Mouse (Mus musculus) cerebellum, postnatal 10 days (tissue): ENCODE data around the gene Cct8l1.

Experiments
- DNase-seq, 2 experiments: peaks; one replicate each; pipeline ENCODE4 v3.0.0; 2021; ENCODE audit warnings: mixed read lengths in 2 of 2

The Cct8l1 gene

GRCm38 (mm10) chr5:25530629-25531028 lies 14.8 kb downstream of the Cct8l1 start:
- DNase-seq, result no peak

DNA sequence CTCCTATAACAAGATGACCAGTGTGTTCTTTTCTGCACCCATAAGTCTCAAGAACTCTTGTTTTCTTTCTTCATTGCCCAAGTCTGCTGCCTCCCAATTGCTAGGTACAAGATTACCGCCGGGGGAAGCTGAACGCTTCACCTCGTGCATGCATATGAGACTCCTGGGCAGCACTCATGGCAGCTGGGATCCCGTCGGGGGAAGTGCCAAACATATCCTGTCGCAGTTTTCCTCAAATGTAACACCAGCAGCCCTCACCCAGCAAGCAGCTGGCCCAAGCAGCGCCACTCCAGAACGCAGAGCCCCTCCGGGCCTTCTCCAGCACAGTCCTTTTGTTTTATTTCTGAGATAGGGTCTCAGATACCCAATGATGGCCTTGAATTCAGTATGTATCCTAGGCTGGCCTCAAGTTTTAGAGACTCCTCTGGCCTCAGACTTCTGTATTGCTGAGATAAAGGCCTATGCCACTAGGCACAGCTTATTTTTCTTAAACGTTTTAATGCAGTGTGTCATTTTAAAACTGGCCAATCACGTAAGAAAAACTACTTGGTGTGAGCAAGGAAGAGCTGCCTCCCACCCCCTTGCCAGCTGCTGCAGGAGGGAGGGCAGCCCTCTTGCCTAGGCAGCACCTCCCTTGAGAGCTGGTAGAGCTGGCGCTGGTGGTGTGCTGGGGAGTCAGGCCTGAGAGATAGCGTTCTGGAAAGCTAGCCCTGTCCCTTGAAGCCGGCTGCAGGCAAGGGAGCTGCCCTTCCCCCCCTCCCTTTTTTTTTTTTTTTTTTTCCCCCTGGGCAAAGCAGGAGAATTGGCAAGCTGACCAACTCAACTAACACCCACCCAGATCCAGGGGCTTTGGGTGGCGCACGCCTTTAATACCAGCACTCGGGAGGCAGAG lies 16.6 kb downstream of the Cct8l1 start:
- peak; percentile 33 for DNase-seq

- no peak for DNase-seq
Measured at GRCm38 (mm10) chr5:25533298-25533697, 17.4 kb downstream of the Cct8l1 start.

GRCm38 (mm10) chr5:25535566-25535965 lies 19.7 kb downstream of the Cct8l1 start:
- DNase-seq, result no peak

DNA sequence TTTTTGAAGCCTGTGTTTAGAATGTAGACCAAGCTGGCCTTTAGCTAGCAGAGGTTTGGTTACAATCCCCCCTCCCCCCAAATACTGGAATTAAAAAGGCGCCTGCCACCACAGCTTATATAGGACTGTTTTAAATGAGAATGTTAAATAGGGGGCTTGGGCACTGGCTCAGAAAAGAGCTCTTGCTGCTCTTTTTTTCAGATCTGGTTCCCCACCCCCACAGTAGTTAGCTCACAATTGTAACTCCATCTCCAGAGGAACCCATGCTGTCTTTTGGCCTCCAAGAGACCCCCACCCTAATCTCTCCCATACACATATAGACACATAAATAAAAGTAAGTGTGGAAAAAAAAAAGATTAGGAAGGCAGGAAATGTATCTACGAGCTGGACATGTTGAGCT lies 20.6 kb downstream of the Cct8l1 start:
- no peak for DNase-seq

GRCm38 (mm10) chr5:25536921-25537409 lies 21.1 kb downstream of the Cct8l1 start:
- DNase-seq, result no peak

DNA sequence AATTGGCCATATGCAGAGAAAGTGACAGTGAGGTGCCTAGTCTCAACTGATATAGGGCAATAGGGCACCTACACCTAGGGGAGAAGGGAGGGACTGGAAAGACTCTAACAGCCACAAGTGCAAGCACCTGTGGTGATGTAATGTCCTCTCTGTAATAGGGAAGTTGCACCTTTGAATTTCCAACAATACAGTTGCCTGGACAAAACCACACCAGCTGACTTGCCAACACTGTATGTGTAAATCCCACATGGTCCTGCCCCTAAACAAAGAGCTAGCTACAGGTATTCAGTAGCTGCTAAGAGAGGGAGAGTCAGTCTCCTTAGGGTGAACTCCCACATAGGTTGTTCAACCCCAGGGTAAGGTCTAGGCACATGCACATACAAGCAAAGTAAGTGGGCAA lies 24.5 kb downstream of the Cct8l1 start:
- DNase-seq, result no peak

- DNase-seq, result no peak
Measured at GRCm38 (mm10) chr5:25540921-25541320, 25.1 kb downstream of the Cct8l1 start.

DNA sequence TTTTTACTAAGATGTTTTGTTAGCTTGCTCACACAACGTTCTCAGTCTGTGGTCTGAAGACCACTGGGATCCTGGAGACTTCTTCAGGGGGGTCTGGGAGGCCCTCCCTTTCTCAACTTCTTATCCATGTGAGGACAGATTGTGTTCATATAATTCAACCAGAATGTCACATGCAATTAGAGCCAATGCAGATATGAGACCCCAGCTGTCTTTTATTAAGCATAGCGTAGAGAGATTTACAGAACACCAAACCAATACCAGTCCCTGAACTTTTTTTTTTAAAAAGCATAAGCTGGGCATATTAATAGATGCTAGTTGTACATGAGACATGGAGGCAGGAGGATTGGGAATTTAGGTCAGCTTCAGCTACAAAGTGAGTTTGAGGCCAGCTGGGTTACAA lies 25.8 kb downstream of the Cct8l1 start:
- DNase-seq, result no peak

- DNase-seq, result peak; percentile 71 to 82
Measured at GRCm38 (mm10) chr5:25544061-25544460, 28.2 kb downstream of the Cct8l1 start.

DNA sequence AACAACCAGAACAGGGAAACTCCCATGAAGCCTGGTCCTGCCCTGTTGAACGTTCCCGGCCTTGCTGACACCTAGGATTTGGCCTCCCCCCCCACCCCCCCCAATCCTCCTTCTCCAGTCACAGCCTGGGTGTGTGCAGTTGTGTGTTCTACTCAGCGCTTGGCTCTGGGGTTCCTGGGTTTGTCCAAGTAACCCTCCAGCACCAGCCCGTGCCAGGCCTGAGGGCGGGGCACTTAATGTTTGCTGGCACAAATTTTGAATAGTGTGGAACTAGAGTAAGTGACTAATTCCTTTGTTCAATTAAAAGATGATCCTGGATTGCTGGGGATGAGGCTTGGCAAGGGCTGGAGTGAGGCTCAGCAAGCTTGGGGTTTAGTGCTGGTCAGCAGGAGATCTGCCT lies 28.7 kb downstream of the Cct8l1 start:
- peak; percentile 35 to 62 for DNase-seq

- no peak for DNase-seq
Measured at GRCm38 (mm10) chr5:25546912-25547311, 31.0 kb downstream of the Cct8l1 start.

DNA sequence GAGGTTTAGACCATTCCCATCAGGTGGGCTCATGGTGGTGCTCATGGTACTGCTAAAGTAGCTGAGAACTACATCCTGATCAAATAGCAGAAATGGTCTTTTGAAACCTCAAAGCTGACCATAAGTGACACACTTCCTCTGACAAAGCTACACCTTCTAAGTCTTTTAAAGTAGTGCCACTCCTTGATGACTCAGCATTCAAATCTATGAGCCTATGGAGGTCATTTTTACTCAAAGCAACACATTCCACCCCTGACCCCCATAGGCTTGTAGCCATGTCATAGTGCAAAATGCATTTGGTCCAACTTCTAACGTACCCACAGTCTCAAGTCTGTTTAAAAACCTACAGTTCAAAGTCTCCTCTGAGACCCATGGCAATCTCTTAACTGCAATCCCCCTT lies 35.0 kb downstream of the Cct8l1 start:
- no peak for DNase-seq

DNA sequence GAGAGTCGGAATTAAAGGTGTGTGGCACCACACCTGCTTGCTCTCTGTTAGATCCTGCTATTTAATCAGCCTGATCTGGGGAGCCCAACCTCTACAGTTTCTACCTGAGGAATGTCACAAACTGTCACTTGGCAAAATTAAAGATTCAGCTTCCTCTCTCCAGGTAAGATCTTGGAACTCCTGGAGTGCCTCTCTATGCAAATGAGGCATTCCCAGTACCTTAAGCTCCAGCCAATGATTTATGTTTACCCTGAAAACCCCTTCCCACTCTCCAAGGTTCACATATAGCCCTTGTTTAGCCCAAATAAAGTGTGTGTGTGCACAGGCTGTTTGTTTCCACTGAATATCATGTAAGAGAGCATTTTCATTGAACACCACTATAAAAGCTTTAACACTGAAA lies 38.3 kb downstream of the Cct8l1 start:
- DNase-seq, result no peak

GRCm38 (mm10) chr5:25554689-25555088 lies 38.8 kb downstream of the Cct8l1 start:
- no peak for DNase-seq

GRCm38 (mm10) chr5:25555684-25556083 lies 39.8 kb downstream of the Cct8l1 start:
- no peak for DNase-seq

- no peak for DNase-seq
Measured at GRCm38 (mm10) chr5:25556363-25556762, 40.5 kb downstream of the Cct8l1 start.
